19 mouse cellular contexts compared by ENCODE assay signal in the genomic region with DNA sequence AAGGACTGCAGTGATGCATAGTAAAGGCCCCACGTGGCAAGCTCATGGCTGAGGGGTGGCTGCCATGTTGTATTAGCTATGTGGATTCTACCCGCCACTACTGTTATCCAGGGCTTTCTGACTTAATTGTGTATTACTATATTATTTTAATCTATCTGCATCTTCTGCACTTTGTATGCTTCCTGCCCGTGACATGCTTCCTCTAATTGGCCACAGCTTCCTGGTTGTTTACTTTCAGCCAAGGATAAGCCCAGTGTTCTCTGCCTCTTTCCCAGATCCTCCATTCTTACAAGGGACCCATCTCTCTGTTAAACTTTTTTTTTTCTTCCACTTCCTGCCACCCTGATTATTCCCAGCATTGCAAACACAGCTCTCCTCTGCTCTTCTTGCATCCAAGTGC. TPM values are rescaled to one million over a fixed set of nuclear protein-coding genes. Genes with fewer than 3 reads are reported as not detected.
DNase-seq lines count a peak whose midpoint lies in the region; ATAC-seq and TF ChIP-seq lines count a peak whose summit lies in the region.
"Had no signal": no experiment of that assay in that cellular context is flagged by ENCODE, and none has a peak within 500 bp of the region (broad histone marks: within the 10 kb centered on the region; RNA-seq: fewer than 3 reads in every experiment).

No protein-coding gene starts in this region.

- no peak for TF ChIP-seq CTCF in liver, postnatal 0 days (IDR thresholded peaks at IDR 0.05; ENCODE audit: low read depth)
- TF ChIP-seq CTCF in stomach, postnatal 0 days (IDR thresholded peaks at IDR 0.05; ENCODE audit: low read depth), result no peak

- peaks cover 17% of the 10 kb centered on the region for H3K4me1 ChIP-seq in heart, embryonic 13.5 days
- no peaks in the 10 kb centered on the region for H3K4me1 ChIP-seq in liver, postnatal 0 days (ENCODE audit: insufficient read depth)
- H3K4me1 ChIP-seq in liver, embryonic 11.5 days (replicated peaks; ENCODE audit: control insufficient read depth, insufficient read depth, low read length), result no peaks in the 10 kb centered on the region; the same call in 1 of the 2 replicates
- no peaks in the 10 kb centered on the region for H3K4me1 ChIP-seq in stomach, postnatal 0 days (replicated peaks; ENCODE audit: control insufficient read depth, insufficient read depth)
- H3K4me1 ChIP-seq: forebrain, embryonic 12.5 days; hindbrain, embryonic 13.5 days had no signal

- no peak overlapping the region for H3K4me2 ChIP-seq in heart, embryonic 13.5 days
- no peak overlapping the region for H3K4me2 ChIP-seq in liver, postnatal 0 days (ENCODE audit: low read depth, low read length)
- H3K4me2 ChIP-seq in liver, embryonic 11.5 days, result no peak overlapping the region
- no peak overlapping the region for H3K4me2 ChIP-seq in stomach, postnatal 0 days (replicated peaks; ENCODE audit: low read depth)
- H3K4me2 ChIP-seq: embryonic facial prominence, embryonic 13.5 days; forebrain, embryonic 12.5 days; hindbrain, embryonic 13.5 days had no signal

- H3K36me3 ChIP-seq in heart, embryonic 13.5 days, result no peaks in the 10 kb centered on the region
- no peaks in the 10 kb centered on the region for H3K36me3 ChIP-seq in liver, postnatal 0 days (replicated peaks; ENCODE audit: insufficient read depth, low read length)
- H3K36me3 ChIP-seq in liver, embryonic 11.5 days (ENCODE audit: control insufficient read depth, insufficient read depth, low read length), result no peaks in the 10 kb centered on the region
- no peaks in the 10 kb centered on the region for H3K36me3 ChIP-seq in stomach, postnatal 0 days (ENCODE audit: control insufficient read depth, insufficient read depth, low read length)
- H3K36me3 ChIP-seq: embryonic facial prominence, embryonic 13.5 days; forebrain, embryonic 12.5 days; heart, embryonic 10.5 days; hindbrain, embryonic 13.5 days had no signal

- no peak for TF ChIP-seq EP300 in liver, postnatal 0 days (IDR thresholded peaks at IDR 0.05; ENCODE audit: low read depth)
- no peak for TF ChIP-seq EP300 in stomach, postnatal 0 days (optimal IDR thresholded peaks at IDR 0.05)

- no peak for DNase-seq in heart, postnatal 4 days
- DNase-seq in liver, postnatal 0 days, result no peak
- DNase-seq in liver, embryonic 11.5 days (ENCODE audit: low spot score), result no peak
- no peak for DNase-seq in stomach, postnatal 0 days (ENCODE audit: low spot score)
- no peak for DNase-seq in adrenal gland, adult 2 months
- DNase-seq: adrenal gland, adult 8-10 months; adrenal gland, postnatal 36 days; cerebellum, adult 11-12 months; cerebellum, adult 9-10 months; cerebellum, postnatal 25 days; gastrocnemius, postnatal 10 days had no signal

- 60% methylated on average over 3 of the region's 3 CpGs for WGBS in heart, embryonic 13.5 days
- 54% methylated on average over 3 of the region's 3 CpGs for WGBS in liver, postnatal 0 days (ENCODE audit: insufficient replicate concordance)
- WGBS in liver, embryonic 11.5 days, result 57% methylated on average over 3 of the region's 3 CpGs
- WGBS in stomach, postnatal 0 days, result 53% methylated on average over 3 of the region's 3 CpGs

- no peak overlapping the region for H3K9ac ChIP-seq in heart, embryonic 13.5 days
- H3K9ac ChIP-seq in liver, postnatal 0 days (replicated peaks), result no peak overlapping the region
- H3K9ac ChIP-seq in liver, embryonic 11.5 days (ENCODE audit: low read depth, low read length), result no peak overlapping the region
- H3K9ac ChIP-seq in stomach, postnatal 0 days (ENCODE audit: low read length), result no peak overlapping the region
- H3K9ac ChIP-seq: embryonic facial prominence, embryonic 13.5 days; forebrain, embryonic 12.5 days; hindbrain, embryonic 13.5 days had no signal

- ATAC-seq in heart, embryonic 13.5 days (ENCODE audit: extremely low read depth, insufficient number of reproducible peaks, low FRiP score, low TSS enrichment), result no peak
- no peak for ATAC-seq in liver, postnatal 0 days
- ATAC-seq in liver, embryonic 11.5 days (replicated peaks; ENCODE audit: low FRiP score), result no peak
- peak; percentile 69 for ATAC-seq in common myeloid progenitor, adult 5-6 weeks (replicated peaks; ENCODE audit: low read depth, poor library complexity, severe bottlenecking)
- ATAC-seq in stomach, postnatal 0 days (ENCODE audit: low FRiP score, low TSS enrichment), result no peak
- ATAC-seq: forebrain, embryonic 16.5 days; hindbrain, postnatal 0 days had no signal

- no peaks in the 10 kb centered on the region for H3K9me3 ChIP-seq in heart, embryonic 13.5 days
- H3K9me3 ChIP-seq in liver, postnatal 0 days (ENCODE audit: low read length), result no peaks in the 10 kb centered on the region
- H3K9me3 ChIP-seq in liver, embryonic 11.5 days (ENCODE audit: control insufficient read depth, low read length), result no peaks in the 10 kb centered on the region
- no peaks in the 10 kb centered on the region for H3K9me3 ChIP-seq in stomach, postnatal 0 days (ENCODE audit: control insufficient read depth, low read length)
- H3K9me3 ChIP-seq: embryonic facial prominence, embryonic 13.5 days; forebrain, embryonic 12.5 days; heart, embryonic 10.5 days had no signal

- H3K27ac ChIP-seq in heart, embryonic 13.5 days (replicated peaks), result 0 out of 2 replicates have a peak overlapping the region, but pooled peaks have one; percentile 5
- H3K27ac ChIP-seq in liver, postnatal 0 days (ENCODE audit: low read depth), result peak overlapping the region; percentile 29; the same call in 1 of the 2 replicates
- H3K27ac ChIP-seq in liver, embryonic 11.5 days (ENCODE audit: low read depth, low read length), result no peak overlapping the region
- 0 out of 2 replicates have a peak overlapping the region, but pooled peaks have one; percentile 8 for H3K27ac ChIP-seq in stomach, postnatal 0 days (replicated peaks)
- H3K27ac ChIP-seq: embryonic facial prominence, embryonic 13.5 days; forebrain, embryonic 12.5 days; heart, embryonic 10.5 days; hindbrain, embryonic 13.5 days; hindbrain, postnatal 0 days had no signal

- H3K4me3 ChIP-seq in heart, embryonic 13.5 days, result no peak overlapping the region
- H3K4me3 ChIP-seq in liver, postnatal 0 days (ENCODE audit: low read depth, low read length), result no peak overlapping the region
- H3K4me3 ChIP-seq in liver, embryonic 11.5 days (ENCODE audit: low read depth, low read length), result no peak overlapping the region
- no peak overlapping the region for H3K4me3 ChIP-seq in stomach, postnatal 0 days (ENCODE audit: low read depth, low read length)
- H3K4me3 ChIP-seq: embryonic facial prominence, embryonic 13.5 days; forebrain, embryonic 12.5 days; heart, embryonic 10.5 days; hindbrain, embryonic 13.5 days had no signal

- no peaks in the 10 kb centered on the region for H3K27me3 ChIP-seq in heart, embryonic 13.5 days (replicated peaks)
- H3K27me3 ChIP-seq in liver, postnatal 0 days (ENCODE audit: insufficient read depth, low read length), result no peaks in the 10 kb centered on the region
- H3K27me3 ChIP-seq in liver, embryonic 11.5 days (replicated peaks; ENCODE audit: control insufficient read depth, insufficient read depth, low read length), result no peaks in the 10 kb centered on the region
- no peaks in the 10 kb centered on the region for H3K27me3 ChIP-seq in stomach, postnatal 0 days (ENCODE audit: control insufficient read depth, insufficient read depth, low read length)
- H3K27me3 ChIP-seq: embryonic facial prominence, embryonic 13.5 days; forebrain, embryonic 12.5 days; hindbrain, embryonic 13.5 days had no signal

RNA-seq across cellular contexts. Expression of a gene that starts 32.0 kb away (rescaled TPM):
- polyA plus RNA-seq in heart, embryonic 13.5 days (2015; fragmentation: Nextera tagmentation; extraction: Ambion mirVana), result 0.80 and 2.0 TPM in 2 replicates
- total RNA-seq in heart, postnatal 4 days (2021), result 1 to 10 TPM; 2.3 to 2.6 TPM
- 0.07 and 0.25 TPM in 2 replicates for polyA plus RNA-seq in liver, postnatal 0 days (2015; fragmentation: Nextera tagmentation; extraction: Ambion mirVana)
- 0.34 and 0.56 TPM in 2 replicates for polyA plus RNA-seq in liver, embryonic 11.5 days (2014; fragmentation: Nextera tagmentation; extraction: Ambion mirVana)
- not detected in 2 replicates for total RNA-seq in common myeloid progenitor, adult 5-6 weeks (2017)
- 10.5 and 10.6 TPM in 2 replicates for polyA plus RNA-seq in stomach, postnatal 0 days (2015; fragmentation: Nextera tagmentation; extraction: Ambion mirVana)
- under 1 TPM; 0.32 to 0.55 TPM for total RNA-seq in adrenal gland, adult 2 months (2021)
- polyA plus RNA-seq in adrenal gland, adult 2 months (2012; rRNA removed), result 0.26 and 0.45 TPM in 2 replicates
- polyA plus RNA-seq: forebrain, embryonic 16.5 days had no signal
